Mouse (Mus musculus) forebrain, embryonic 13.5 days (tissue): ENCODE results near the gene Camkv. TPM values are rescaled to one million over a fixed set of nuclear protein-coding genes. Genes with fewer than 3 reads are reported as not detected.
A peak's percentile ranks its signal among the peaks of the same experiment; 100 is the strongest.

Experiments
- ATAC-seq: fragments of 200-750 bp; cut with Nextera tagmentation; 2 replicates; pipeline ENCODE4 v1.8.0; 2017
- H3K27ac ChIP-seq: fragments of 300-500 bp; sonication (generic); 2 replicates; pipeline ENCODE4 v1.5.1; 2015; ENCODE audit warnings: inconsistent platforms, mild to moderate bottlenecking, moderate library complexity
- H3K27me3 ChIP-seq: fragments of 300-500 bp; sonication (generic); 2 replicates; pipeline ENCODE4 v1.6.1; 2015; ENCODE audit warnings: mild to moderate bottlenecking, inconsistent platforms
- H3K36me3 ChIP-seq: fragments of 300-500 bp; sonication (generic); 2 replicates; pipeline ENCODE4 v1.6.1; 2015; ENCODE audit warnings: mild to moderate bottlenecking, inconsistent platforms; ENCODE audit not compliant: poor library complexity, severe bottlenecking
- H3K4me1 ChIP-seq: fragments of 300-500 bp; sonication (generic); 2 replicates; pipeline ENCODE4 v1.6.1; 2015; ENCODE audit warnings: inconsistent platforms
- H3K4me2 ChIP-seq: fragments of 300-500 bp; sonication (generic); 2 replicates; pipeline ENCODE4 v1.6.1; 2015; ENCODE audit warnings: inconsistent platforms, mild to moderate bottlenecking, moderate library complexity
- H3K4me3 ChIP-seq: fragments of 300-500 bp; sonication (generic); 2 replicates; pipeline ENCODE4 v1.5.1; 2015; ENCODE audit warnings: mild to moderate bottlenecking, inconsistent platforms
- H3K9ac ChIP-seq: fragments of 300-500 bp; sonication (generic); 2 replicates; pipeline ENCODE4 v1.6.1; 2015; ENCODE audit warnings: mild to moderate bottlenecking, inconsistent platforms
- H3K9me3 ChIP-seq: fragments of 300-500 bp; sonication (generic); replicated peaks from 2 replicates; pipeline ENCODE4 v1.6.1; 2016; ENCODE audit warnings: inconsistent platforms
- whole genome bisulfite sequencing: fragments of 180-500 bp; shearing (Covaris S2); methylation state at CpG from one replicate; pipeline ENCODE4 v1.1.7; 2015; 5-methylcytosine and 5-hydroxymethylcytosine counted together
- polyA plus RNA-seq: library from polyadenylated mRNA; unstranded; fragments of >200 nt; fragmentation: Nextera tagmentation; extraction: Ambion mirVana; gene quantifications from 2 replicates; pipeline ENCODE4 v1.2.1, GENCODE M21; 2015

Gene Camkv
- polyA plus RNA-seq, 1 experiment from 2014 or later: 23.6 TPM

DNA sequence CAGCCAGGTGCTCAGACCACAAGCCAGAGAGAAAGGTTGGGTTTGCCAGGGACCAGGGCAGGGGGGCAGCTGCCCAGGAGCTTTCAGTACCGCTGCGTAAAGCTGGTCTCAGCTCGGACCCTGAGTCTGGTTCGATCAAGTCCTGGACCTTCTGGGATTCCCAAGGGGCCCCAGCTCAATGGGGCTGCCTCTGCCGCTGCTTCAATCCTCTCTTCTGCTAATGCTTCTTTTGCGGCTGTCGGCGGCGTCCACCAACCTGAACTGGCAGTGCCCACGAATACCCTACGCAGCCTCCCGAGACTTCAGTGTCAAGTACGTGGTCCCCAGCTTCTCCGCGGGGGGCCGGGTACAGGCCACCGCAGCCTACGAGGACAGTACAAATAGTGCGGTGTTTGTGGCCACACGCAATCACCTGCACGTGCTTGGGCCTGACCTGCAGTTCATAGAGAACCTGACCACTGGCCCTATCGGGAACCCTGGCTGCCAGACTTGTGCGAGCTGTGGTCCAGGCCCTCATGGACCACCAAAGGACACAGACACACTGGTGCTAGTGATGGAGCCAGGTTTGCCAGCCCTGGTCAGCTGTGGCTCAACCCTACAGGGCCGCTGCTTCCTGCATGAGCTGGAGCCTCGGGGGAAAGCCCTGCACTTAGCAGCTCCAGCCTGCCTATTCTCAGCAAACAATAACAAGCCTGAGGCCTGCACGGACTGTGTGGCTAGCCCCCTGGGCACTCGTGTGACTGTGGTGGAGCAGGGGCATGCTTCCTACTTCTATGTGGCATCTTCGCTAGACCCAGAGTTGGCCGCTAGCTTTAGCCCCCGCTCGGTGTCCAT is 28.3 kb upstream of the Camkv start:
- Histone ChIP-seq H3K4me2 (peak overlapping the region; percentile 52), H3K9me3 (no peaks in the 10 kb centered on the region), H3K36me3 (peaks cover 7% of the 10 kb centered on the region; the same call in 1 of the 2 replicates), H3K27ac (no peak overlapping the region), H3K27me3 (peaks cover 14% of the 10 kb centered on the region), H3K4me1 (peaks cover 26% of the 10 kb centered on the region), H3K9ac (0 out of 2 replicates have a peak overlapping the region, but pooled peaks have one; percentile 37), H3K4me3 (peak overlapping the region; percentile 24; the same call in 1 of the 2 replicates)
- WGBS: 56% methylated on average over 31 of the region's 31 CpGs
- 0 out of 2 replicates have a peak, but pooled peaks have one; percentile 1 for ATAC-seq

DNA sequence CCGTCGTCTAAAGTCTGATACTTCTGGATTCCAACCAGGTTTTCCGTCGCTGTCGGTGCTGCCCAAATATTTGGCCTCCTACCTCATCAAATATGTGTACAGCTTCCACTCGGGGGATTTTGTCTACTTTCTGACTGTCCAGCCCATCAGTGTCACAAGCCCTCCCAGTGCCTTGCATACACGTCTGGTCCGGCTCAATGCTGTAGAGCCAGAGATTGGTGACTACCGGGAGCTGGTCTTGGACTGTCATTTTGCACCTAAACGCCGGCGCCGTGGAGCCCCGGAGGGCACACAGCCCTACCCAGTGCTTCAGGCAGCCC is 27.7 kb upstream of the Camkv start:
- Histone ChIP-seq H3K9me3 (no peaks in the 10 kb centered on the region), H3K4me2 (no peak overlapping the region), H3K36me3 (peaks cover 2% of the 10 kb centered on the region; the same call in 1 of the 2 replicates), H3K27ac (no peak overlapping the region), H3K4me1 (peaks cover 26% of the 10 kb centered on the region), H3K27me3 (peaks cover 11% of the 10 kb centered on the region), H3K4me3 (no peak overlapping the region), H3K9ac (no peak overlapping the region)
- ATAC-seq: no peak
- WGBS: 89% methylated on average over 14 of the region's 14 CpGs

DNA sequence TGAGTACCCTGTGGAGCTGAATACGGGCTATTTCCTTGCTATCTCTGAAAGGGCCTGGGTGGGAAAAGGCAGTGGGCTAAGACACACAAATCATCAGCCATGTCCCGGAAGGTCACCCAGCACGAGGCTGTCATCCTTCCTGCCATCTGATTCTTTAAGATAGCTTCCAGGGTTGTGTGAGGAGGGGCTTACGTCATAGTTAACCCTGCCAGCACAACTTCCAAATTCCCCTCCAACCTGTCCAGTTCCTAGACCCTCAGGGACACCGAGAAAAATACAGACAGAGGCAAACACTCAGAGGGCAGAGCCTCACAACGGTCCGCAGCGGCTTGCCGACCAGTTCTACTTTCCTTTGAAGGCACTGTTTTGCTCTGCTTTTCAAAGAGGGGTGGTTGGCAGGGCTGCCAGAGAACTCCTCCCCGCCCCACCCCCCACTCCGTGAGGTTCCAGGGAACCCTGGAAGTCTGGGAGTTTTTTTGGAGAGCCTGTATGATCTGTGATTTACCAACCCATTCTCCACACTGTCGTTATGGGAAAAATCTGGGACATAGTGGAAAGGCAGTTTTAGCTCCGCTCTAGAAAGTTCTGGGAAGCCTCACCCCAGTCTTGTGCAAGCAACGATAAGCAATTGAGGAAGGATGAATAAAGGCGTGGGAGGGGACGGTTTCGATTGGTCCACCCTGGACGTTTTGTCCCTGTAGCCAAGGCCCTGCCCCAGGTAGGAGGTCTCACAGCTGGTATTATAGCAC is 26.9 kb upstream of the Camkv start:
- 23% methylated on average over 18 of the region's 18 CpGs for WGBS
- Histone ChIP-seq H3K4me1 (peaks cover 26% of the 10 kb centered on the region), H3K27me3 (peaks cover 11% of the 10 kb centered on the region), H3K36me3 (no peaks in the 10 kb centered on the region), H3K9ac (0 out of 2 replicates have a peak overlapping the region, but pooled peaks have one; percentile 17), H3K4me2 (peak overlapping the region; percentile 17; the same call in 1 of the 2 replicates), H3K27ac (no peak overlapping the region), H3K9me3 (no peaks in the 10 kb centered on the region), H3K4me3 (no peak overlapping the region)
- no peak for ATAC-seq

GRCm38 (mm10) chr9:107910025-107910769 is 25.3 kb upstream of the Camkv start:
- no peak for ATAC-seq
- Histone ChIP-seq H3K4me2 (no peak overlapping the region), H3K9ac (no peak overlapping the region), H3K36me3 (no peaks in the 10 kb centered on the region), H3K4me3 (no peak overlapping the region), H3K4me1 (peaks cover 26% of the 10 kb centered on the region), H3K27me3 (peaks cover 11% of the 10 kb centered on the region), H3K9me3 (no peaks in the 10 kb centered on the region), H3K27ac (no peak overlapping the region)
- 91% methylated on average over 15 of the region's 15 CpGs for WGBS

DNA sequence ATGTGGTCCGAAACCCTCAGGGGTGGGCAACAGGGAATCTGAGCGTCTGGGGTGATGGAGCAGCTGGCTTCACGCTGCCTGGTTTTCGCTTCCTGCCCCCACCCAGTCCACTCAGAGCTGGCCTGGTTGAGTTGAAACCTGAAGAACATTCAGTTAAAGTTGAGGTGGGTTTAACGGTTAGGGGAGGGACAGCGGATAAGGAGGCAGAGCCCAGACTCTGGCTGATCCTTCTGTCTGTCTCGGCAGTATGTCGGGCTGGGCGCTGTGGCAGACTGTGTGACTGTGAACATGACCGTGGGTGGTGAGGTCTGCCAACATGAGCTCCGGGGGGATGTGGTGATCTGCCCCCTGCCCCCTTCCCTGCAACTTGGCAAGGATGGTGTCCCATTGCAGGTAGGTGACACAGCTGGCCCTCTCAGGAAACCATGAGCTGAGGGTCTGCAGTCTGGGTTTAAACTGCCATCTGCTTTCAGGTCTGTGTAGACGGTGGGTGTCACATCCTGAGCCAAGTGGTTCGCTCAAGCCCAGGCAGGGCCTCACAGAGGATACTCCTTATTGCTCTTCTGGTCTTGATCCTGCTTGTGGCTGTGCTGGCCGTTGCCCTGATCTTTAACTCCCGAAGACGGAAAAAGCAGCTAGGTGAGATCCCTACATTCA is 20.6 kb upstream of the Camkv start:
- Histone ChIP-seq H3K27ac (no peak overlapping the region), H3K9ac (no peak overlapping the region), H3K36me3 (no peaks in the 10 kb centered on the region), H3K4me2 (no peak overlapping the region), H3K9me3 (no peaks in the 10 kb centered on the region), H3K27me3 (no peaks in the 10 kb centered on the region), H3K4me1 (peaks cover 6% of the 10 kb centered on the region), H3K4me3 (no peak overlapping the region)
- no peak for ATAC-seq
- 89% methylated on average over 16 of the region's 16 CpGs for WGBS

DNA sequence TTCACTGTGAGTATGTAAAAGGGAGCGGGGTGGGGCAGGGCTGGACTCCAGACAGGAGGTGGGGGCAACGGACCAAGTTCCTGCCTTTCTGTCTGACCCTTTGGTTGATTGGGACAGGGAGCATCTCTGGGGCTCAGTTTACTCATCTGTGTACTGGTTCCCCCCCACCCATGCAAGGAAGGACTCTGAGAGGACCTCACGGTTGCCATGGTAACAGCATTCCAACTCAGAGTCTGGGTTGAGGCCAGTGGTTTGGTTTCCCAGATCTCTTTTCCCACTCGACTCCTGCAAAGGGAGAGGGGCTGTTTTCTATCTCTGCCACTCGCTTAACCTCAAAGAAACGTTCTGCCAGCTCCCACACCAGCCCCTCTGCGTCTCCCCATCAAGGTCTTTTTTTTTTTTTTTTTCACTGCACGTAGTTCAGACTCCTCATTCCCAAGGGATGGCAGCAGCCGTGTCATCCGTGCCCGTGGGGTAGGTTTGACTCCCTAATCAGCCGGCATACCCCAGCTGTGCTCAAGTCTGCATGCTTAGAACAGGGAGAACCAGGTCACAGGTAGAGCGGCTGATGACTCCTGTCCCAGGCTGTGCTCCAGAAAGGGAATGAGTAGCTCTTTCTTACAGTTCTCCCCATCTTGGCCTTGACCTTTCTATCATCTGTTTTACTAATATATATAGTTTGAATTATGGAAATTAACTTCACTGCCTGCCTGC is 17.4 kb upstream of the Camkv start:
- no peaks in the 10 kb centered on the region for H3K9me3 ChIP-seq
- ATAC-seq: no peak
- no peak overlapping the region for H3K4me2 ChIP-seq
- H3K4me1 ChIP-seq: peaks cover 6% of the 10 kb centered on the region
- no peak overlapping the region for H3K27ac ChIP-seq
- H3K36me3 ChIP-seq: no peaks in the 10 kb centered on the region
- WGBS: 43% methylated on average over 13 of the region's 13 CpGs
- H3K9ac ChIP-seq: 0 out of 2 replicates have a peak overlapping the region, but pooled peaks have one; percentile 45
- H3K4me3 ChIP-seq: no peak overlapping the region
- H3K27me3 ChIP-seq: no peaks in the 10 kb centered on the region

DNA sequence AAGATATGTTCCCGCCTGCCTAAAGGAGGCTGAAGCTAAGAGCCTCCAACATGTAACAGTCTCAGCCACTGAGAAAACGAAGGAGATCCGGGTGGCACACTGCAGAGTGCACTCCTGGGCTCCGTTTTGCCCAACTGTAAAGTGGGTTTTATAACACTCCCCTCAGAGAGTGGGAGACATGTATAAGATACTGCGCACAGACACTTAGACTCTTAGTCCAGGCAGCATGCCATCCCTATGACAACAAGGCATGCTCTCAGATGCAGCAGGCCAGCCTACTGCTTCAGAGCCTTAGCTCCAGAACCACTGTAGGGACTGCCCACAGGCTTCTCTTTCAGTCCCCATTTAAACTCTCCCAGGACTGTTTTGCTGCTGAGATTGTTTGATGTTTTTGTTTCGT is 16.6 kb upstream of the Camkv start:
- Histone ChIP-seq H3K9me3 (no peaks in the 10 kb centered on the region), H3K4me3 (no peak overlapping the region), H3K27ac (no peak overlapping the region), H3K4me2 (no peak overlapping the region), H3K4me1 (peaks cover 8% of the 10 kb centered on the region), H3K9ac (no peak overlapping the region), H3K27me3 (no peaks in the 10 kb centered on the region), H3K36me3 (no peaks in the 10 kb centered on the region)
- ATAC-seq: no peak
- WGBS: 90% methylated on average over 6 of the region's 6 CpGs

DNA sequence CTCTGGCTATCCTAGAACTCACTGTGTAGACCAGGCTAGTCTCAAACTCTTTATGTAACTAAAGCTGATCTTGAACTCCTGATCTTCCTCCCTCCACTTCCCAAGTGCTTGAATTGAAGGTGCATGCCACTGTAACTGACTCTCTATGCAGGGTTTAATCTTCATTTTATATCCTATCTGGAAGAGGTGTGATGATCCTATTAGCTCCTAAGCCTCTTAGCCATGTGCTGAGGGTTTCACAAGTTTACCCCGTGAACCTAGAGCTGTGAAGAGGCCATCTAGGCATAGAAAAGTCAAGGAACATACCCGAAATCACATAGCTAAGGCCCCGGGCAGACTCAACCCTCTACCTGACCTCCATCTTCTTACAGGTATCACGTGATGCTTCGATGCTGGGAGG is 16.0 kb upstream of the Camkv start:
- Histone ChIP-seq H3K4me2 (no peak overlapping the region), H3K36me3 (no peaks in the 10 kb centered on the region), H3K27me3 (no peaks in the 10 kb centered on the region), H3K27ac (no peak overlapping the region), H3K4me1 (peaks cover 12% of the 10 kb centered on the region), H3K9me3 (no peaks in the 10 kb centered on the region), H3K9ac (no peak overlapping the region), H3K4me3 (no peak overlapping the region)
- 86% methylated on average over 5 of the region's 5 CpGs for WGBS
- no peak for ATAC-seq

GRCm38 (mm10) chr9:107923021-107923420 is 12.5 kb upstream of the Camkv start:
- no peaks in the 10 kb centered on the region for H3K9me3 ChIP-seq
- H3K27ac ChIP-seq: no peak overlapping the region
- H3K4me2 ChIP-seq: no peak overlapping the region
- no peaks in the 10 kb centered on the region for H3K27me3 ChIP-seq
- no peak for ATAC-seq
- H3K4me3 ChIP-seq: no peak overlapping the region
- WGBS: 23% methylated on average over 7 of the region's 7 CpGs
- no peak overlapping the region for H3K9ac ChIP-seq
- no peaks in the 10 kb centered on the region for H3K36me3 ChIP-seq
- H3K4me1 ChIP-seq: peaks cover 20% of the 10 kb centered on the region

GRCm38 (mm10) chr9:107923956-107924355 is 11.5 kb upstream of the Camkv start:
- Histone ChIP-seq H3K27me3 (no peaks in the 10 kb centered on the region), H3K9me3 (no peaks in the 10 kb centered on the region), H3K4me2 (no peak overlapping the region), H3K36me3 (no peaks in the 10 kb centered on the region), H3K27ac (no peak overlapping the region), H3K4me3 (no peak overlapping the region), H3K9ac (no peak overlapping the region), H3K4me1 (peaks cover 15% of the 10 kb centered on the region)
- no peak for ATAC-seq
- WGBS: 63% methylated on average over 6 of the region's 6 CpGs

DNA sequence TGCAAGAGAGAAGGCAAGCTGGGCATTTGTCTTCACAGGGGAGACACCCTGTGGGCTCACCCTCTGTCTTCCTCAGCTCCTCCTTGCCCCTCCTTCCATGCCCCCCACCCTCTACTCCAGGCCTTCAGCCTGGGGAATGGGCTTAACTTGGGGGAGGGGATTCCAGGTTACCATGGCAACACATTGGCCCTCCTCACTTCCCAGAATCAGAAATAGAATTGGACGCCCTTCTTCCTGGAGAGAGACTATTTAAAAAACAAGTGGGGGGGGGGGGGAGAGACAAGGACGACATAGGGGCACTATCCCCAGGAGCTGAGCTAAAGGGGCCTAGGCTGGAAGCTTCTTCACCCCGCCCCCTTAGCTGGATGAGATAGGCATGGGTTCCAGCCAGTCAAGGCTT is 10.2 kb upstream of the Camkv start:
- no peaks in the 10 kb centered on the region for H3K9me3 ChIP-seq
- no peak overlapping the region for H3K27ac ChIP-seq
- WGBS: 17% methylated on average over 3 of the region's 3 CpGs
- no peaks in the 10 kb centered on the region for H3K36me3 ChIP-seq
- peaks cover 15% of the 10 kb centered on the region for H3K4me1 ChIP-seq
- no peak overlapping the region for H3K4me3 ChIP-seq
- no peaks in the 10 kb centered on the region for H3K27me3 ChIP-seq
- ATAC-seq: no peak
- H3K4me2 ChIP-seq: no peak overlapping the region
- no peak overlapping the region for H3K9ac ChIP-seq
